Mouse (Mus musculus) CH12.LX (cell line): Measurements from ENCODE around the gene Etv6. TPM values are rescaled to one million over a fixed set of nuclear protein-coding genes. Genes with fewer than 3 reads are reported as not detected.

Experiments used
- DNase-seq: peaks from one replicate; pipeline ENCODE4 v3.0.0-alpha.2; 2013; ENCODE audit errors: extremely low read depth
- H3K27ac ChIP-seq: 2 replicates; pipeline ENCODE4 v1.5.1; 2012; ENCODE audit warnings: low read depth, mild to moderate bottlenecking, control low read depth, moderate library complexity; ENCODE audit not compliant: insufficient read depth
- H3K27me3 ChIP-seq: replicated peaks from 2 replicates; pipeline ENCODE3; 2012; ENCODE audit warnings: inconsistent platforms
- H3K36me3 ChIP-seq, 2 experiments: replicated peaks in 1 of 2; 2 replicates each; pipeline versions ENCODE3 to v1.6.1; 2012; ENCODE audit warnings: inconsistent platforms in 1 of 2, low read length in 1 of 2, mild to moderate bottlenecking in 1 of 2, mixed read lengths in 1 of 2, moderate library complexity in 1 of 2; ENCODE audit not compliant: control insufficient read depth in 1 of 2, insufficient read depth in 1 of 2
- H3K4me1 ChIP-seq, 2 experiments: 2 replicates each; pipeline ENCODE4 v1.6.1; 2012; ENCODE audit warnings: inconsistent platforms in 1 of 2, moderate library complexity in 1 of 2; ENCODE audit not compliant: insufficient read depth in 2 of 2, control insufficient read depth in 1 of 2
- H3K4me2 ChIP-seq: 2 replicates; pipeline ENCODE4 v1.6.1; 2012; ENCODE audit warnings: low read depth, mild to moderate bottlenecking, control low read depth; ENCODE audit not compliant: poor library complexity, insufficient read depth, severe bottlenecking
- H3K4me3 ChIP-seq, 3 experiments: fragments of 150-350 bp in 1 of 3; sonication (generic) in 1 of 3; replicated peaks in 1 of 3; 2 replicates each; pipeline versions ENCODE3 to v1.5.1; 2011 to 2012; ENCODE audit warnings: low read depth in 2 of 3, low read length in 2 of 3, mild to moderate bottlenecking in 2 of 3, moderate library complexity in 2 of 3, control low read depth in 1 of 3, improper control_type of control experiment in 1 of 3, inconsistent platforms in 1 of 3, mixed read lengths in 1 of 3; ENCODE audit not compliant: poor library complexity in 1 of 3
- H3K79me2 ChIP-seq: replicated peaks from 2 replicates; pipeline ENCODE4 v1.6.1; 2012; ENCODE audit warnings: mild to moderate bottlenecking, moderate library complexity; ENCODE audit not compliant: control insufficient read depth, poor library complexity, insufficient read depth, severe bottlenecking; ENCODE audit errors: extremely low read depth
- H3K9ac ChIP-seq: 2 replicates; pipeline ENCODE4 v1.6.1; 2012; ENCODE audit warnings: low read depth, mild to moderate bottlenecking, control low read depth, moderate library complexity; ENCODE audit not compliant: insufficient read depth
- H3K9me3 ChIP-seq: replicated peaks from 2 replicates; pipeline ENCODE3; 2012; ENCODE audit warnings: low read length, inconsistent platforms, mixed read lengths
- BHLHE40 ChIP-seq: IDR thresholded peaks from 2 replicates; pipeline ENCODE4 v1.6.1; 2011; ENCODE audit warnings: mild to moderate bottlenecking, low read depth, low read length, improper control_type of control experiment
- CHD1 ChIP-seq: IDR thresholded peaks from 2 replicates; pipeline ENCODE4 v1.6.1; 2012; ENCODE audit warnings: low read depth, low read length, improper control_type of control experiment, inconsistent platforms
- CTCF ChIP-seq, 2 experiments: IDR thresholded peaks in 1 of 2; conservative IDR thresholded peaks in 1 of 2; 2 replicates each; pipeline ENCODE4 v1.5.1; 2011 to 2012; ENCODE audit warnings: low read depth in 2 of 2, low read length in 2 of 2, improper control_type of control experiment in 1 of 2, inconsistent platforms in 1 of 2, mild to moderate bottlenecking in 1 of 2, moderate library complexity in 1 of 2
- E2F4 ChIP-seq: IDR thresholded peaks from 2 replicates; pipeline ENCODE4 v1.6.1; 2011; ENCODE audit warnings: low read depth, low read length, improper control_type of control experiment; ENCODE audit not compliant: insufficient replicate concordance
- HCFC1 ChIP-seq: IDR thresholded peaks from 2 replicates; pipeline ENCODE4 v1.6.1; 2012; ENCODE audit warnings: low read depth, mild to moderate bottlenecking, inconsistent platforms, low read length, improper control_type of control experiment
- IRF4 ChIP-seq: IDR thresholded peaks from 2 replicates; pipeline ENCODE4 v1.6.1; 2014; ENCODE audit warnings: low read depth, mild to moderate bottlenecking, inconsistent platforms, low read length, improper control_type of control experiment
- MAZ ChIP-seq: IDR thresholded peaks from 2 replicates; pipeline ENCODE4 v1.6.1; 2012; ENCODE audit warnings: low read depth, mild to moderate bottlenecking, inconsistent platforms, low read length, improper control_type of control experiment, moderate library complexity
- NELFE ChIP-seq: IDR thresholded peaks from 2 replicates; pipeline ENCODE4 v1.6.1; 2011; ENCODE audit warnings: low read depth, low read length, improper control_type of control experiment
- NRF1 ChIP-seq: IDR thresholded peaks from 2 replicates; pipeline ENCODE4 v1.6.1; 2014; ENCODE audit warnings: low read depth, mild to moderate bottlenecking, inconsistent platforms, low read length, improper control_type of control experiment, moderate library complexity
- POLR2A ChIP-seq: IDR thresholded peaks from 2 replicates; pipeline ENCODE4 v1.6.1; 2011; ENCODE audit warnings: low read depth, mild to moderate bottlenecking, improper control_type of control experiment, low read length
- RCOR1 ChIP-seq: conservative IDR thresholded peaks from 2 replicates; pipeline ENCODE4 v1.6.1; 2012; ENCODE audit warnings: low read depth, mild to moderate bottlenecking, inconsistent platforms, low read length, improper control_type of control experiment
- SIN3A ChIP-seq: IDR thresholded peaks from 2 replicates; pipeline ENCODE4 v1.6.1; 2012; ENCODE audit warnings: low read length, improper control_type of control experiment, inconsistent platforms
- USF2 ChIP-seq: conservative IDR thresholded peaks from 2 replicates; pipeline ENCODE4 v1.6.1; 2011; ENCODE audit warnings: low read depth, low read length, improper control_type of control experiment
- ZKSCAN1 ChIP-seq: IDR thresholded peaks from 2 replicates; pipeline ENCODE4 v1.6.1; 2012; ENCODE audit warnings: low read depth, inconsistent platforms, low read length, improper control_type of control experiment, borderline replicate concordance
- ZNF384 ChIP-seq: IDR thresholded peaks from 2 replicates; pipeline ENCODE4 v1.6.1; 2012; ENCODE audit warnings: low read depth, low read length, improper control_type of control experiment, inconsistent platforms
- dilution Hi-C: fragments of 300-500 bp; cut with MboI; formaldehyde crosslinking; loops from 2 replicates; pipeline ENCODE4 v1.14.3; 2020; ENCODE audit warnings: low sequenced_read_pairs; ENCODE audit not compliant: extremely low pct_unique_long_range_greater_than_20kb, extremely low pct_ligation_motif_present
- in situ Hi-C: fragments of 300-500 bp; cut with MboI; formaldehyde crosslinking; loops from 3 replicates; pipeline ENCODE4 v1.14.3; 2019; ENCODE audit warnings: low sequenced_read_pairs, low pct_ligation_motif_present, low pct_unique_long_range_greater_than_20kb, mixed read lengths
- polyA plus RNA-seq: library from polyadenylated mRNA; unstranded; fragments of >175 nt; gene quantifications from 2 replicates; pipeline ENCODE4 v1.2.1, GENCODE M21; 2012; ENCODE audit warnings: low read depth; ENCODE audit not compliant: insufficient read length
- total RNA-seq, 2 experiments: library from RNA; depleted of rRNA; stranded (reverse); fragments of 300-350 nt in 1 of 2; fragments of >200 nt in 1 of 2; gene quantifications; 2 replicates each; pipeline ENCODE4 v1.2.3; 2012 to 2014

Etv6 gene
- total and polyA plus RNA-seq, 3 experiments = 7.6 to 29.5 (median 10.1) TPM

GRCm38 (mm10) chr6:134226349-134227169 lies 191.1 kb downstream of the Etv6 start:
- H3K9ac ChIP-seq = no peak overlapping the region
- peaks cover 15 to 49% of the 10 kb centered on the region in 2 experiments for H3K4me1 ChIP-seq
- no peak overlapping the region for H3K4me3 ChIP-seq
- H3K79me2 ChIP-seq = no peaks in the 10 kb centered on the region
- dilution Hi-C loops = no loop called here
- H3K36me3 ChIP-seq = peaks cover 13 to 85% of the 10 kb centered on the region in 2 experiments
- TF ChIP-seq CHD1 (no peak), RCOR1 (no peak), ZNF384 (no peak), MAZ (no peak), IRF4 (no peak), E2F4 (no peak), POLR2A (no peak), HCFC1 (no peak), NRF1 (no peak), SIN3A (no peak), NELFE (no peak), USF2 (no peak), ZKSCAN1 (no peak)
- DNase-seq = no peak
- no peaks in the 10 kb centered on the region for H3K27me3 ChIP-seq
- in situ Hi-C loops = no loop called here
- no peak overlapping the region for H3K4me2 ChIP-seq
- no peak overlapping the region for H3K27ac ChIP-seq
- H3K9me3 ChIP-seq = no peaks in the 10 kb centered on the region

GRCm38 (mm10) chr6:134236311-134236710 lies 200.8 kb downstream of the Etv6 start:
- Histone ChIP-seq H3K4me3 (no peak overlapping the region), H3K27ac (no peak overlapping the region), H3K9me3 (peaks cover 12% of the 10 kb centered on the region), H3K4me1 (peaks cover 0 to 32% of the 10 kb centered on the region in 2 experiments; a peak in 3 of 4 replicates), H3K4me2 (no peak overlapping the region), H3K27me3 (no peaks in the 10 kb centered on the region), H3K79me2 (no peaks in the 10 kb centered on the region), H3K36me3 (peaks cover 3 to 94% of the 10 kb centered on the region in 2 experiments), H3K9ac (no peak overlapping the region)
- dilution Hi-C loops = no loop called here
- peak in 1 of 2 experiments; percentile 18; a peak in 1 of 4 replicates for TF ChIP-seq CTCF (conservative IDR thresholded peaks at IDR 0.05 in 1 of 2, IDR thresholded peaks at IDR 0.05 in 1 of 2; ENCODE audit: low read depth in 2 of 2, low read length in 2 of 2)
- no peak for TF ChIP-seq BHLHE40
- no peak for TF ChIP-seq IRF4
- no peak for TF ChIP-seq MAZ
- no peak for TF ChIP-seq HCFC1
- no peak for DNase-seq
- in situ Hi-C loops = no loop called here
